Mouse (Mus musculus): ENCODE measurements at regions not wholly inside any gene's neighbourhood (a gene's known extent, or its start where the extent isn't known, plus 50 kb on each side); places are given as distances from the start of the nearest gene placed in this dataset.

GRCm38 (mm10) chr15:93758204-93758836 lies 162.6 kb upstream of the Prickle1 start:
- Histone ChIP-seq H3K27me3 (ENCODE audit: control insufficient read depth, insufficient read depth, low read length) (no peaks in the 10 kb centered on the region), H3K9ac (replicated peaks) (no peak overlapping the region), H3K4me3 (ENCODE audit: insufficient read depth in 1 of 2, low read depth in 2 of 2, low read length in 2 of 2) (no peak overlapping the region), H3K36me3 (replicated peaks; ENCODE audit: control insufficient read depth, insufficient read depth, low read depth) (no peaks in the 10 kb centered on the region), H3K9me3 (ENCODE audit: control insufficient read depth, low read length) (no peaks in the 10 kb centered on the region), H3K27ac (no peak overlapping the region), H3K4me1 (replicated peaks; ENCODE audit: control insufficient read depth in 2 of 2, insufficient read depth in 2 of 2, low read length in 1 of 2) (peaks cover 0 to 5% of the 10 kb centered on the region in 2 experiments; a peak in 2 of 4 replicates), H3K4me2 (ENCODE audit: low read depth) (no peak overlapping the region)
- whole genome bisulfite sequencing (ENCODE audit: insufficient replicate concordance) = 66% methylated on average over 8 of the region's 8 CpGs
- no peak for DNase-seq (ENCODE audit: low read depth in 3 of 3, low spot score in 3 of 3)
- ATAC-seq (ENCODE audit: insufficient read depth) = no peak
- TF ChIP-seq EP300 (IDR thresholded peaks at IDR 0.05; ENCODE audit: low read depth) = no peak
- TF ChIP-seq CTCF (IDR thresholded peaks at IDR 0.05; ENCODE audit: low read depth) = no peak

- no peak for ATAC-seq (ENCODE audit: insufficient read depth)
- H3K27me3 ChIP-seq (ENCODE audit: control insufficient read depth, insufficient read depth, low read length) = no peaks in the 10 kb centered on the region
- H3K36me3 ChIP-seq (replicated peaks; ENCODE audit: control insufficient read depth, insufficient read depth, low read depth) = no peaks in the 10 kb centered on the region
- 62% methylated on average over 5 of the region's 5 CpGs for WGBS (ENCODE audit: insufficient replicate concordance)
- DNase-seq (ENCODE audit: low read depth in 3 of 3, low spot score in 3 of 3) = no peak
- no peak overlapping the region for H3K4me2 ChIP-seq (ENCODE audit: low read depth)
- no peak overlapping the region for H3K9ac ChIP-seq (replicated peaks)
- TF ChIP-seq CTCF (IDR thresholded peaks at IDR 0.05; ENCODE audit: low read depth) = no peak
- TF ChIP-seq EP300 (IDR thresholded peaks at IDR 0.05; ENCODE audit: low read depth) = no peak
- H3K4me1 ChIP-seq (replicated peaks; ENCODE audit: control insufficient read depth in 2 of 2, insufficient read depth in 2 of 2, low read length in 1 of 2) = no peaks in the 10 kb centered on the region
- no peak overlapping the region for H3K4me3 ChIP-seq (ENCODE audit: insufficient read depth in 1 of 2, low read depth in 2 of 2, low read length in 2 of 2)
- H3K27ac ChIP-seq = no peak overlapping the region
- H3K9me3 ChIP-seq (ENCODE audit: control insufficient read depth, low read length) = no peaks in the 10 kb centered on the region
Measured at GRCm38 (mm10) chr15:93755989-93756388, 160.3 kb upstream of the Prickle1 start.

GRCm38 (mm10) chr15:93751817-93752216 lies 156.1 kb upstream of the Prickle1 start:
- Histone ChIP-seq H3K27me3 (ENCODE audit: control insufficient read depth, insufficient read depth, low read length) (no peaks in the 10 kb centered on the region), H3K9me3 (ENCODE audit: control insufficient read depth, low read length) (no peaks in the 10 kb centered on the region), H3K4me2 (ENCODE audit: low read depth) (no peak overlapping the region), H3K9ac (replicated peaks) (no peak overlapping the region), H3K4me3 (ENCODE audit: insufficient read depth in 1 of 2, low read depth in 2 of 2, low read length in 2 of 2) (no peak overlapping the region), H3K36me3 (replicated peaks; ENCODE audit: control insufficient read depth, insufficient read depth, low read depth) (no peaks in the 10 kb centered on the region), H3K27ac (no peak overlapping the region), H3K4me1 (replicated peaks; ENCODE audit: control insufficient read depth in 2 of 2, insufficient read depth in 2 of 2, low read length in 1 of 2) (peaks cover 0 to 2% of the 10 kb centered on the region in 2 experiments; a peak in 1 of 4 replicates)
- TF ChIP-seq EP300 (IDR thresholded peaks at IDR 0.05; ENCODE audit: low read depth) (no peak), CTCF (IDR thresholded peaks at IDR 0.05; ENCODE audit: low read depth) (no peak)
- WGBS (ENCODE audit: insufficient replicate concordance) = 24% methylated on average over 14 of the region's 14 CpGs
- ATAC-seq (ENCODE audit: insufficient read depth) (no peak), DNase-seq (ENCODE audit: low read depth in 3 of 3, low spot score in 3 of 3) (no peak)

GRCm38 (mm10) chr15:93750953-93751352 lies 155.3 kb upstream of the Prickle1 start:
- H3K4me1 ChIP-seq (replicated peaks; ENCODE audit: control insufficient read depth in 2 of 2, insufficient read depth in 2 of 2, low read length in 1 of 2) = peaks cover 0 to 2% of the 10 kb centered on the region in 2 experiments; a peak in 1 of 4 replicates
- peak; percentile 43; the same call in 1 of the 2 replicates for ATAC-seq (ENCODE audit: insufficient read depth)
- WGBS (ENCODE audit: insufficient replicate concordance) = 3% methylated on average over 8 of the region's 8 CpGs
- H3K9ac ChIP-seq (replicated peaks) = no peak overlapping the region
- H3K27me3 ChIP-seq (ENCODE audit: control insufficient read depth, insufficient read depth, low read length) = no peaks in the 10 kb centered on the region
- peak; percentile 22 to 31 (median 23) for DNase-seq (ENCODE audit: low read depth in 3 of 3, low spot score in 3 of 3)
- no peak overlapping the region for H3K4me3 ChIP-seq (ENCODE audit: insufficient read depth in 1 of 2, low read depth in 2 of 2, low read length in 2 of 2)
- no peak overlapping the region for H3K27ac ChIP-seq
- no peaks in the 10 kb centered on the region for H3K9me3 ChIP-seq (ENCODE audit: control insufficient read depth, low read length)
- no peak overlapping the region for H3K4me2 ChIP-seq (ENCODE audit: low read depth)
- H3K36me3 ChIP-seq (replicated peaks; ENCODE audit: control insufficient read depth, insufficient read depth, low read depth) = no peaks in the 10 kb centered on the region
- TF ChIP-seq EP300 (IDR thresholded peaks at IDR 0.05; ENCODE audit: low read depth) (no peak), CTCF (IDR thresholded peaks at IDR 0.05; ENCODE audit: low read depth) (peak; percentile 41)

- H3K27ac ChIP-seq = no peak overlapping the region
- TF ChIP-seq CTCF (IDR thresholded peaks at IDR 0.05; ENCODE audit: low read depth) = no peak
- no peak for TF ChIP-seq EP300 (IDR thresholded peaks at IDR 0.05; ENCODE audit: low read depth)
- DNase-seq (ENCODE audit: low read depth in 3 of 3, low spot score in 3 of 3) = peak in 1 of 3 experiments; percentile 17
- no peak overlapping the region for H3K4me2 ChIP-seq (ENCODE audit: low read depth)
- peak; percentile 70; the same call in 1 of the 2 replicates for ATAC-seq (ENCODE audit: insufficient read depth)
- WGBS (ENCODE audit: insufficient replicate concordance) = 13% methylated on average over 12 of the region's 12 CpGs
- H3K4me1 ChIP-seq (replicated peaks; ENCODE audit: control insufficient read depth in 2 of 2, insufficient read depth in 2 of 2, low read length in 1 of 2) = peaks cover 0 to 13% of the 10 kb centered on the region in 2 experiments; a peak in 2 of 4 replicates
- no peaks in the 10 kb centered on the region for H3K9me3 ChIP-seq (ENCODE audit: control insufficient read depth, low read length)
- no peaks in the 10 kb centered on the region for H3K27me3 ChIP-seq (ENCODE audit: control insufficient read depth, insufficient read depth, low read length)
- no peaks in the 10 kb centered on the region for H3K36me3 ChIP-seq (replicated peaks; ENCODE audit: control insufficient read depth, insufficient read depth, low read depth)
- no peak overlapping the region for H3K9ac ChIP-seq (replicated peaks)
- H3K4me3 ChIP-seq (ENCODE audit: insufficient read depth in 1 of 2, low read depth in 2 of 2, low read length in 2 of 2) = no peak overlapping the region
Measured at GRCm38 (mm10) chr15:93744191-93744945, 148.7 kb upstream of the Prickle1 start.

Data from liver, embryonic 14.5 days (tissue).